Mouse (Mus musculus): ENCODE measurements around the gene Oas3.

DNA sequence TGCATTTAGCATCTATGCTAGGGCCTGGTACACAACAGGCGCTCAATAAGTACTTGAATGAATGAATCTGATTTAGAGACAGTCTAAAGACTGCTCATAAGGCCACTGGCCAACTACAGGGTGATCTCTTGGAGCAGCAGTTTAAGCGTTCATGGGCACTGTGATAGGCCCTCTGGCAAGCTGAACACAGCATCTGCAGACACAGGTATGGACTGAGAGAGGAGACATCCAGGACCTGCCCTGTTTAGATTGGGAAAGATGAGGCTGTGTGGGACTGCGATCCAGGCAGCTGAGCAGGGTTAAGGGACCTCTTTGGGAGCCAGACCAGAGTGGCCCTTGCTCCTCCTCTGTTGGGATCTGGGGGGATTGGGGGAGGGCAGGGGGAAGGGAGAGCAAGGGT lies 65.6 kb downstream of the Oas3 start, which contains the start of gene Dtx1:
- TF ChIP-seq POLR2A (IDR thresholded peaks at IDR 0.05; ENCODE audit: borderline replicate concordance, insufficient read depth, low read length) = no peak
- no peak for TF ChIP-seq CTCF (IDR thresholded peaks at IDR 0.05; ENCODE audit: borderline replicate concordance, insufficient read depth, low read depth, low read length)
